Mouse (Mus musculus) brain, embryonic 14.5 days (tissue): ENCODE results near the gene Ndrg3.

Experiments
- CTCF ChIP-seq: fragments of 200-500 bp; IDR thresholded peaks from 2 replicates; pipeline ENCODE4 v1.5.1; 2012; ENCODE audit warnings: inconsistent platforms, mild to moderate bottlenecking, moderate library complexity, borderline replicate concordance; ENCODE audit not compliant: insufficient read depth, insufficient read length; ENCODE audit errors: extremely low read depth
- POLR2A ChIP-seq: fragments of 200-500 bp; IDR thresholded peaks from 2 replicates; pipeline ENCODE4 v1.6.1; 2012; ENCODE audit warnings: mild to moderate bottlenecking, inconsistent platforms, borderline replicate concordance; ENCODE audit not compliant: poor library complexity, insufficient read depth, insufficient read length, severe bottlenecking; ENCODE audit errors: extremely low read depth

- TF ChIP-seq POLR2A (no peak), CTCF (no peak)
Measured at GRCm38 (mm10) chr2:156980059-156980458, 11.8 kb downstream of the Ndrg3 start.
